Mouse (Mus musculus) cerebellum, adult 11 months (tissue): ENCODE measurements around the gene Nkx1-2.

Experiments used
- DNase-seq: peaks from one replicate; pipeline ENCODE4 v3.0.0; 2022

Gene Nkx1-2

GRCm38 (mm10) chr7:132558141-132558736 lies 41.2 kb downstream of the Nkx1-2 start:
- DNase-seq, result no peak

- no peak for DNase-seq
Observed at GRCm38 (mm10) chr7:132556575-132556974, 42.9 kb downstream of the Nkx1-2 start.

DNA sequence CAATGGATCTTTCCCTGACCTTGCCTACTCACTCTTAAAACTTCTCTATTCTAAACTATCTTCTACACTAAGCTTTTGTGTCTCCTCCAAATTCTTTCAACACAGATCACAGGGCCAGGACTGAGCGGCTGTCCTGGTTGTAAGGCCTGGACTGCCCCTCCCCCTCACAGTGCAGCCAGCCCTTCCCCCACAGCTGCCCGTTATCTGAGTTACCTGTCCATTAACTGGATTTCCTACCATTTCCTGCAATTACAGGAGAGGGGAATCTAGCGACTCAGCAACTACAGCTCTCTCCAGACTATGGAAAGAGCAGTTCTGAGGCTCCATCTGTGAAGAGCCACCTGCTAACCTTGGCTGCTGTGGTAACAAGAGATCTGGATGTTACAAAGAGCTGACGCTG lies 43.5 kb downstream of the Nkx1-2 start:
- DNase-seq, result no peak

- DNase-seq, result no peak
Observed at GRCm38 (mm10) chr7:132554091-132554490, 45.3 kb downstream of the Nkx1-2 start.

- peak; percentile 95 for DNase-seq
Observed at GRCm38 (mm10) chr7:132551351-132552126, 47.9 kb downstream of the Nkx1-2 start.

- no peak for DNase-seq
Observed at GRCm38 (mm10) chr7:132547126-132547525, 52.3 kb downstream of the Nkx1-2 start.
